Mouse (Mus musculus) midbrain, embryonic 10.5 days (tissue): Measurements from ENCODE around the gene Sae1. TPM values are rescaled to one million over a fixed set of nuclear protein-coding genes. Genes with fewer than 3 reads are reported as not detected.
A peak's percentile ranks its signal among the peaks of the same experiment; 100 is the strongest.

Experiments
- DNase-seq: peaks from one replicate; pipeline ENCODE4 v3.0.0-alpha.2; 2017; ENCODE audit warnings: low spot score
- H3K27ac ChIP-seq: fragments of 300-500 bp; sonication (generic); replicated peaks from 2 replicates; pipeline ENCODE4 v1.5.1; 2016; ENCODE audit warnings: mild to moderate bottlenecking
- H3K27me3 ChIP-seq: fragments of 300-500 bp; sonication (generic); 2 replicates; pipeline ENCODE4 v1.6.1; 2016; ENCODE audit warnings: low read depth, mild to moderate bottlenecking; ENCODE audit not compliant: poor library complexity, severe bottlenecking
- H3K36me3 ChIP-seq: fragments of 300-500 bp; sonication (generic); 2 replicates; pipeline ENCODE4 v1.6.1; 2016; ENCODE audit warnings: mild to moderate bottlenecking, moderate library complexity
- H3K4me1 ChIP-seq: fragments of 300-500 bp; sonication (generic); 2 replicates; pipeline ENCODE4 v1.6.1; 2016
- H3K4me3 ChIP-seq: fragments of 300-500 bp; sonication (generic); 2 replicates; pipeline ENCODE4 v1.5.1; 2016; ENCODE audit warnings: mild to moderate bottlenecking, moderate library complexity
- H3K9me3 ChIP-seq: fragments of 300-500 bp; sonication (generic); replicated peaks from 2 replicates; pipeline ENCODE4 v1.6.1; 2016; ENCODE audit warnings: mild to moderate bottlenecking
- WGBS: fragments of 180-500 bp; shearing (Covaris S2); methylation state at CpG from one replicate; pipeline ENCODE4 v1.1.7; 2016; 5-methylcytosine and 5-hydroxymethylcytosine counted together
- polyA plus RNA-seq: library from polyadenylated mRNA; unstranded; fragments of >200 nt; fragmentation: Nextera tagmentation; extraction: Ambion mirVana; gene quantifications from 2 replicates; pipeline ENCODE4 v1.2.1, GENCODE M21; 2016

The Sae1 gene
- polyA plus RNA-seq, 1 experiment from 2014 or later = 477 TPM

DNA sequence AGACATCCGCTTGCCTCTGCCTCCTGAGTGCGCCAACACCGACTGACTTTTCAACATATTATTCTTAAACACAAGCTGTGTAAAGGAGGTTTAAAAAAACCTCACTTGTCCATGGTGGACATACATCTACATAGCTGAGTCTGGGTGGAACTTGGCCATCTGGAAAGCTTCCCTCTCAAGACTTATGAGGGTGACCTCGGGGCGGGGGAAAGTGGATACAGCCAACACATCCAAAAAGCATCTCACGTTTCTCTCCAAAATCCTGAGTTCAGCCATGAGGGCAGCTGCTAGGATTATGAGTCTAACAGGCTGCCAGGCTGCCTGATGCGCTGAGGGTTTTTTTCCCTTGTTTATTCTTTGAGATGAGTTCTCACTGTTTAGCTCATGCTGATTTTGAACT lies 62.9 kb downstream of the Sae1 start:
- no peak for DNase-seq
- no peaks in the 10 kb centered on the region for H3K9me3 ChIP-seq
- no peaks in the 10 kb centered on the region for H3K27me3 ChIP-seq
- H3K36me3 ChIP-seq = peaks cover 61% of the 10 kb centered on the region
- H3K4me1 ChIP-seq = peaks cover 6% of the 10 kb centered on the region
- 92% methylated on average over 7 of the region's 7 CpGs for WGBS
- no peak overlapping the region for H3K27ac ChIP-seq
- H3K4me3 ChIP-seq = no peak overlapping the region

DNA sequence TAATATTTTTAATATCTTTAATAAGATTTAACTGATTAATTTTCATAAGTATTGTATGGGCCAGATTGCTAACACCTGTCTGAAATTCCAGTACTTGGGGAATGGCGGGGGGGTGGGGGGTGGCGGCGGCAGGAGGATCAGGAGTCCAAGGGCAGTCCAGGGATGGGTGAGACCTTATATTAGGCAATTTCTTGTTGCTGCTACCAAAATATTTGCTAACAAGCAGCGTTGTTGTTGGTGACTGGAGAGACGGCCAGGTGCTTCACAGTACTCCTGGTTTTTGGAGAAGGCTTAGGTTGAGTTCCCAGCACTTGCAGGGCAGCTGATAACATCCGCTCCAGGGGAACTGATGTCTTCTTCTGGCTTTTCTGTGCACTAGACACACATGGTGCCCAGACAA lies 67.1 kb downstream of the Sae1 start:
- 86% methylated on average over 6 of the region's 6 CpGs for WGBS

DNA sequence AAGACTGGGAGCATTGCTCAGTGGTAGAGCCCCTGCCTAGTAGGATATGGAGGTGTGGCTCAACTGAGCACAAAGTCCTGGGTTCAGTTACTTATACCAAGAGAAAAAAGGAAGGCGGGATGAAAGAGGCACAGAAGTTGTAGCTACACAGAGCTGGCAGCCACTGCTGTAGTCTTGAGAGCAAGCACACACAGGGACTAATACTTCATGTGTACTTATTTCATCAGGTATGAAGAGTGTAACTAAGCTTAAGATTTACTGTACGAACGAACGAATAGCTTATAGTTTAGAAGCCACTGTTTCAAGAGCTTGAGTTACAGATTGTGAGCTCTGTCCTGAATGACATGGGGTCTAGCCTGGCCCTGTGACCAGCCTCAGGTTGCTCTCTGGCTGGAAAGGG lies 68.4 kb downstream of the Sae1 start:
- H3K36me3 ChIP-seq = peaks cover 28% of the 10 kb centered on the region
- no peak overlapping the region for H3K27ac ChIP-seq
- no peak for DNase-seq
- no peak overlapping the region for H3K4me3 ChIP-seq
- H3K4me1 ChIP-seq = peaks cover 10% of the 10 kb centered on the region
- 97% methylated on average over 4 of the region's 4 CpGs for WGBS
- no peaks in the 10 kb centered on the region for H3K27me3 ChIP-seq
- no peaks in the 10 kb centered on the region for H3K9me3 ChIP-seq

More for the DNA sequence above, 67.1 kb downstream of the Sae1 start:
- Histone ChIP-seq H3K4me1 (peaks cover 2% of the 10 kb centered on the region; the same call in 1 of the 2 replicates), H3K27ac (no peak overlapping the region), H3K27me3 (no peaks in the 10 kb centered on the region), H3K4me3 (no peak overlapping the region), H3K9me3 (no peaks in the 10 kb centered on the region), H3K36me3 (peaks cover 41% of the 10 kb centered on the region)
- DNase-seq = no peak

DNA sequence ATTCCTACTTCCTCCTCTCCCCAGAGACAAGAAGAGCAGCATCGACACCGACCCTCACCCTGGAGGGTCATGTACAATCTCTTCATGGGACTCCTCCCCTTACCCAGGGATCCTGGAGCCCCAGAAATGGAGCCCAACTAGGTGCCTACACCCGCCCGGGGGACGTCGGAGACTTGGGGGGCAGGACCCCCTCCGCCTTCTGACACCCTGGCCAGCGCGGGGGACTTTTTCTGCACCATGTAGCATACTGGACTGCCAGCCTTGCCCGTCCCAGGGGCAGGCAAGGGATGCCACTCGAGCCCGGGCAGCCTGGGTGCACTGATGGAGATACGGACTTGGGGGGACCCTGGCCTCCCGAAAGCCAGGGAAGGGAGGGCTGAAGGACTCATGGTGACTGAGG lies 70.5 kb downstream of the Sae1 start:
- DNase-seq = no peak
- Histone ChIP-seq H3K36me3 (peaks cover 26% of the 10 kb centered on the region), H3K4me1 (peaks cover 31% of the 10 kb centered on the region), H3K27me3 (no peaks in the 10 kb centered on the region), H3K9me3 (peaks cover 2% of the 10 kb centered on the region; the same call in 1 of the 2 replicates), H3K27ac (no peak overlapping the region), H3K4me3 (no peak overlapping the region)
- WGBS = 84% methylated on average over 14 of the region's 14 CpGs

DNA sequence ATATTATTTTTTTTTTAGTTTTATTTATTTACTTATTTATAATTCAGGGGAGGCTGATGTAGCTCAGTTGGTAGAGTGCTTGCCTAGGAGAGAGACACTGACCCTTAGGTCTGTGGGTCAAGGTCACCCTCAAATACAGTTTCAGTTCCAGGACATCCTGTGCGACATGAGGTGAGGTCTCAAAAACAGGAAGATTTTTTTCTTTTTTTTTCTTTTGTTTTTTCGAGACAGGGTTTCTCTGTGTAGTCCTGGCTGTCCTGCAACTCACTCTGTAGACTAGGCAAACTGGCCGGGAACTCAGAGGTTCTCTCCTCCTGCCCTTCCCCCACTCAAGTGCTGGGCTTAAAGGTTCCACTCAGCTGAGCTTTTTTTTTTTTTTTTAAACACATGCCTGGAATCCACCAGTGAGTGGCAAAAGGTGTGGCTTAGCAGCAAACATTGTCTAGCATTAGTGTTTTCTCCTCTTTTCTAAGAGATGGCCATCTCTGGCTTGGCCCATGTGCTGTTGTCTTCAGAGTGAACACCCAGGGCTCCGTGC lies 72.3 kb downstream of the Sae1 start:
- peaks cover 5% of the 10 kb centered on the region; the same call in 1 of the 2 replicates for H3K27me3 ChIP-seq
- DNase-seq = no peak
- 75% methylated on average over 4 of the region's 4 CpGs for WGBS
- H3K4me1 ChIP-seq = peaks cover 49% of the 10 kb centered on the region
- no peak overlapping the region for H3K4me3 ChIP-seq
- H3K36me3 ChIP-seq = peaks cover 22% of the 10 kb centered on the region
- no peak overlapping the region for H3K27ac ChIP-seq
- peaks cover 5% of the 10 kb centered on the region; the same call in 1 of the 2 replicates for H3K9me3 ChIP-seq

DNA sequence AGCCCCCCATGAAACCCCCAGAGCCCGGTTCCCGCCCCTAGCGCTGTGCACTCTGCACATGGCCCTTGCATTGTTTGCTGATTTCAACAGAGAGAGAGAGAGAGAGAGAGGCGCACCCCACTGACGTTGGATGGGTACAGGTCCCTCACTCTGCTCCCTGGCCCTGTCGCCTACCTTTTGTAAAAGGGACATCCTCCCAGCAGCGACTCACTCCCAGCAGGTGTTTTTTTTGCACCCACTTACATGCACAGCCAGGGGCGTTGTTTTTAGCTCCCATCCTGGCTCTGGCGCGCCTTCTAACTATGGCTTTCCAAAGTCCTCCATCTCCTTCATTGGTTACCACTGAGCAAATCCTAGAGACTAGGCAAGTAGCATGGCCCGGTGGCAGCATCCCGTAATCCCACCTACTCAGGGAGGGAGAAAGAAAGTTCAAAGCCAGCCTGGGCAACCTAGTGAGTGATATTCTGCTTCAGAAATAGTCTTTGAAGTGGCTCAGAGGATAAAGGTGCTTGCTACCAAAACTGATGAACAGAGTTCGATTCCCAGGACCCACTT lies 73.3 kb downstream of the Sae1 start:
- H3K9me3 ChIP-seq = peaks cover 5% of the 10 kb centered on the region; the same call in 1 of the 2 replicates
- no peak for DNase-seq
- 9% methylated on average over 13 of the region's 13 CpGs for WGBS
- H3K36me3 ChIP-seq = peaks cover 20% of the 10 kb centered on the region
- H3K4me1 ChIP-seq = peaks cover 59% of the 10 kb centered on the region
- H3K4me3 ChIP-seq = peak overlapping the region; percentile 95
- peaks cover 12% of the 10 kb centered on the region; the same call in 1 of the 2 replicates for H3K27me3 ChIP-seq
- H3K27ac ChIP-seq = peak overlapping the region; percentile 99

DNA sequence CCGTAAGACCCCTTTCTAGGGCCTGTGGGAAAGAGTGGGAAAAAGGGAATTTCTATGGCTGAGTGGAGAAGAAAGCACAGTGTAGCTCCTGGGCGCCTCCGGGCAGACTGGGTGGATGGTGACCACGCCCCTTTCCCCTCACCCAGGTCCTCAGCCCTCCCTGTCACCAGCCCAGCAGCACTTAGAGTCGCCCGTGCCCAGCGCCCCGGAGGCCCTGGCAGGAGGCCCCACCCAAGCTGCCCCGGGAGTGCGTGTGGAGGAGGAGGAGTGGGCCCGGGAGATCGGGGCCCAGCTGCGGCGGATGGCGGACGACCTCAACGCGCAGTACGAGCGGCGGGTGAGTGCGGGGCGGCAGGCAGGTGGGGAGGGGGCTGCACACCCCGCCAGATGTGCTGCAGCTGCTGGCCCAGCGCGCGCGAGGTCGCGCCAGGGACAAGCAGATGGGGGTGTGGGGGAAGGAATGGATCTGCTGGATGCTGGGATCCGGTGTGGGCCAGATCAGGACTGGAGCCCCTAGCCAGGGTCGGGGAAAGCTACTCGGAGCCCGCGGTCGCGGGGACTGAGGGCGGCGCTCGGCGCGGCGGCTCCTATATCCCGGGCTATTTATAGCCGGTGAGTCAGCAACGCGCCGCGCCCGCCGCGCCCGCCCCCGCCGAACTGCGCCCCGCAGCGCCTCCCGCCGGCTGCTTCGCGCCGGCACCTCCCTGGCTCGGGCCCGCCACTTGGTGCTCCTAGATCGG lies 74.0 kb downstream of the Sae1 start:
- Histone ChIP-seq H3K27me3 (peaks cover 12% of the 10 kb centered on the region; the same call in 1 of the 2 replicates), H3K9me3 (peaks cover 5% of the 10 kb centered on the region; the same call in 1 of the 2 replicates), H3K4me1 (peaks cover 66% of the 10 kb centered on the region), H3K27ac (peak overlapping the region; percentile 99), H3K4me3 (peak overlapping the region; percentile 95), H3K36me3 (peaks cover 19% of the 10 kb centered on the region)
- peak; percentile 83 for DNase-seq
- under 1% methylated on average over 65 of the region's 66 CpGs for WGBS

DNA sequence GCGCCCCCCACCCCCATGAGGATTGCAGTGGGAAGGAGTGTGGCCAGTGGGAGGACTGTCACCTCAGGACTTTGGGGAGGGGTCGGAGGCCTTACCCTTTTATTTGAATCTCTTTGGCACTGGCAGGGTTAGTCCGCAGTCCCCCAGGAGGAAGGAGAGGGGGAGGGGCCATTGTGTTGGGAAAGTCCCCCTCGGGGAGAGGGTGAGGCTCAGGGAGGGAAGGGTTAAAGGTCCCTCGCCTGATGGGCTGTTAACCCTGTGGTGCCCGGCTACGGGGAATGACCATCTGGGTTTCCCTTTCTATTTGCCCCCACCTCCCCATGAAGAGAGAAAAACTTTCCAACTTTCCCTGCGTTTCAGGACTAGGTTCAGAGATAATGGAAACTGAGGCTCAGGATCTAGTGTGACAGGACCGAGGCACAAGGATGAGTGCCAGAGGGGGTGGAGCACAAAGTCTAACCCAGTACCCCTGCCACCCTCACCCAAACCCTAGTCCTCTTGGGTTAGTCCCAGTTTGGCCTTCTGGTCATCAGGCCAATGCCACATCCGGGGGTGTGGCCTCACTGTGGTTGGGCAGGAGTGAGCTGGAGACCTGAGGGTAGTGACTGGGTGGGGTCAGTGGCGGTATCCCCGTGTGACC lies 74.8 kb downstream of the Sae1 start:
- H3K9me3 ChIP-seq = peaks cover 5% of the 10 kb centered on the region; the same call in 1 of the 2 replicates
- peaks cover 14% of the 10 kb centered on the region for H3K36me3 ChIP-seq
- 0% methylated on average over 12 of the region's 12 CpGs for whole genome bisulfite sequencing
- peak overlapping the region; percentile 95 for H3K4me3 ChIP-seq
- peaks cover 69% of the 10 kb centered on the region for H3K4me1 ChIP-seq
- DNase-seq = peak; percentile 91
- peak overlapping the region; percentile 99 for H3K27ac ChIP-seq
- H3K27me3 ChIP-seq = peaks cover 12% of the 10 kb centered on the region; the same call in 1 of the 2 replicates

DNA sequence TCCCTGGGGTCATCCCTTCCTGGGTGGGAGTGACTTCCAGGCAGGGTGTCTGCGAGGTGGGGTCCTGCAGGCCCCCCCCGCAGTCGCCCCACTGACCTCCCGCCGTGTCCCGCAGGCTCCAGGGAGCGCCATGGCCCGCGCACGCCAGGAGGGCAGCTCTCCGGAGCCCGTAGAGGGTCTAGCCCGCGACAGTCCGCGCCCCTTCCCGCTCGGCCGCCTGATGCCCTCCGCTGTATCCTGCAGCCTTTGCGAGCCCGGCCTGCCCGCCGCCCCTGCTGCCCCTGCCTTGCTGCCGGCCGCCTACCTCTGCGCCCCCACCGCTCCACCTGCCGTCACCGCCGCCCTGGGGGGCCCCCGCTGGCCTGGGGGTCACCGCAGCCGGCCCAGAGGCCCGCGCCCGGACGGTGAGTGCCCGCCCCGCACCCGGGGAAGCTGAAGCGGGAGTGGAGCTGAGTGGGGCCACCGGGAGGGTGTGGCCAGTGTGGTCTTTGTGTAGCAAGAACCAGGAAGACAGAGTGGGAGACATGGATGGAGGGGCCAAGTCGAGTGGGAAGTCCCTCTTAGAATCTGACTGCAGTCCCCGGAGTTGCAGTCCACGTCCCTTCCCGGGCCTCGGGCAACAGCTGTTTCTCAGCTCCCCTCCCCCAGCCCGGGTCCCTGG lies 75.5 kb downstream of the Sae1 start:
- peak overlapping the region; percentile 99 for H3K27ac ChIP-seq
- peaks cover 69% of the 10 kb centered on the region for H3K4me1 ChIP-seq
- peak overlapping the region; percentile 95 for H3K4me3 ChIP-seq
- peaks cover 5% of the 10 kb centered on the region; the same call in 1 of the 2 replicates for H3K9me3 ChIP-seq
- H3K36me3 ChIP-seq = peaks cover 8% of the 10 kb centered on the region
- no peak for DNase-seq
- under 1% methylated on average over 49 of the region's 49 CpGs for WGBS
- peaks cover 12% of the 10 kb centered on the region; the same call in 1 of the 2 replicates for H3K27me3 ChIP-seq

DNA sequence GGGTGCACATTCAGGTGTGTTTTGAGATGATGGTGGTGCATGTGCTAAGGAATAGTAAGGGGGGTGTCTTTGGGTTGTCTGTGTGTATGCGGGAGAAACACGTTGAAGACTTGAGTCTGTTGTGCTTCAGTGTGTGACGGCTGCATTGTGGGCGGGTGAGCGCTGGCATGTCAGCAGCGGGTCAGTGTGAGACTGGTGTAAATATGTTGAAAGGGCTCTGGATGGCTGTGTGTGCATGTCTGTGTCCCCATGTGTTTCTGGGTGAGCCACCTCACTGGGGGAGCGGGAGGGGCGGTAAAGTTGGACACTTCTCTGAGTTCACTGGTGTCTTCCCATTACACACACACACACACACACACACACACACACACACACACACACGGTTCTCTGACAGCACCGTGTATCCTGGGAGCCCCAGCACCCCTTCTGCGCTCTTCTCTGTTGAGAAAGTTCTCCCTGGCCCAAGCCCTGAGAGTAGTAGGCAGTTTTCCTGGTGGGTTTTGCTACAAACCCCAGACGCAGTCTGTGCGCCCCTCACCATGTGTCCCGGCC lies 76.1 kb downstream of the Sae1 start:
- H3K4me1 ChIP-seq = peaks cover 69% of the 10 kb centered on the region
- under 1% methylated on average over 14 of the region's 14 CpGs for WGBS
- peak; percentile 46 for DNase-seq

DNA sequence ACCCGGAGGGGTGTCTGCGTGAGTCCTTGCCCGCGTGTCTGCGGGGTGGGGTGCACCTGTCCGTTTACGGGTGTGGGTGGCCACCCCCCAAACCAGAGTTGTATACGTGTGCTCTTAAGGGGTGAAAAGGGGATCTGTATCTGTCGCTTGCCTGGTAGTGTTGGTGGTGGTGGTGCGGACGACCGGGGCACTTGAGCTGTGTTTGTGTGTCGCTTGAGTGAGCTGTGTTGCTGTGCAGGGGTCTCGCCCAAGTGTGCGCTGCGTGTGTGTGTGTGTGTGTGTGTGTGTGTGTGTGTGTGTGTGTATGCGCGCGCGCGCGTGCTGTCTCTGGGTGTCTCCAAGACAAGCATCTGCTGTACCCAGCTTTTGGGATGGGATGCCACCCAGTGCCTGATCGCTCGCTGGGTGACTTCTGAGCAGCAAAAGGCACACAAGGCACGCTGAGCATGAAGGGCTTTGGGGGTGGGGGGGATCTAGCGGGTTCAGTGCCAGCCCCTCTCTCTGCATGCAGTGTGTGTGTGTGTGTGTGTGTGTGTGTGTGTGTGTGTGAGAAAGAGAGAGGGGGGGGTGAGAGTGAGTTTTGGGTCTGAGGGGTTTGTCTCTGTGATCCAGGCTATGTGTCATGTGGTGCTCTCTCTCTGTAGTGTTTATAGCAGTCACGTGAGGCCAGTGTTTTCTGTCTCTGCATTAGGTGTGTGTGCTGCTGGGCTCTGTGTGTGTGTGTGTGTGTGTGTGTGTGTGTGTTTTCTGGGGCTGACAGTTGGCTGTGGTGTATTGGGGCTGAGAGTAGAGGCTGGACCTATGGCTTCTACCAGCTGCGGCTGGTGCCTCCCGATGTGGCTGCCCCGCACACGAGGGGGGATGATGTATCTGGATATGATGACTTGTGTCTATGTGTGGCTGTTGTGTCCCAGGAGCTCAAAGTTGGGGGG lies 76.8 kb downstream of the Sae1 start:
- H3K27me3 ChIP-seq = peaks cover 12% of the 10 kb centered on the region; the same call in 1 of the 2 replicates
- peak overlapping the region; percentile 95 for H3K4me3 ChIP-seq
- under 1% methylated on average over 31 of the region's 31 CpGs for WGBS
- peak overlapping the region; percentile 99 for H3K27ac ChIP-seq
- DNase-seq = peak; percentile 44
- peaks cover 5% of the 10 kb centered on the region; the same call in 1 of the 2 replicates for H3K9me3 ChIP-seq
- no peaks in the 10 kb centered on the region for H3K36me3 ChIP-seq
- peaks cover 69% of the 10 kb centered on the region for H3K4me1 ChIP-seq

More for the DNA sequence above, 76.1 kb downstream of the Sae1 start:
- H3K9me3 ChIP-seq = peaks cover 5% of the 10 kb centered on the region; the same call in 1 of the 2 replicates
- peaks cover 2% of the 10 kb centered on the region; the same call in 1 of the 2 replicates for H3K36me3 ChIP-seq
- peak overlapping the region; percentile 95 for H3K4me3 ChIP-seq
- H3K27me3 ChIP-seq = peaks cover 12% of the 10 kb centered on the region; the same call in 1 of the 2 replicates
- peak overlapping the region; percentile 99 for H3K27ac ChIP-seq
